Mouse (Mus musculus): Measurements from ENCODE around the gene Slc7a14. TPM values are rescaled to one million over a fixed set of nuclear protein-coding genes. Genes with fewer than 3 reads are reported as not detected.
"Not testable (repeated sequence)": the region's sequence is repeated elsewhere in the genome, so short reads cannot be mapped to it uniquely, and the experiment has no call there.

Slc7a14 gene
- total RNA-seq (2021): under 1 TPM; 0.03 to 0.05 TPM
- long read RNA-seq, experiment 1, partial matches to known transcripts: 0 of 1 reads
- long read RNA-seq, experiment 1, other reads (novel, unspliced or antisense): 1 of 1 reads
- long read RNA-seq, experiment 2: 0 reads

DNA sequence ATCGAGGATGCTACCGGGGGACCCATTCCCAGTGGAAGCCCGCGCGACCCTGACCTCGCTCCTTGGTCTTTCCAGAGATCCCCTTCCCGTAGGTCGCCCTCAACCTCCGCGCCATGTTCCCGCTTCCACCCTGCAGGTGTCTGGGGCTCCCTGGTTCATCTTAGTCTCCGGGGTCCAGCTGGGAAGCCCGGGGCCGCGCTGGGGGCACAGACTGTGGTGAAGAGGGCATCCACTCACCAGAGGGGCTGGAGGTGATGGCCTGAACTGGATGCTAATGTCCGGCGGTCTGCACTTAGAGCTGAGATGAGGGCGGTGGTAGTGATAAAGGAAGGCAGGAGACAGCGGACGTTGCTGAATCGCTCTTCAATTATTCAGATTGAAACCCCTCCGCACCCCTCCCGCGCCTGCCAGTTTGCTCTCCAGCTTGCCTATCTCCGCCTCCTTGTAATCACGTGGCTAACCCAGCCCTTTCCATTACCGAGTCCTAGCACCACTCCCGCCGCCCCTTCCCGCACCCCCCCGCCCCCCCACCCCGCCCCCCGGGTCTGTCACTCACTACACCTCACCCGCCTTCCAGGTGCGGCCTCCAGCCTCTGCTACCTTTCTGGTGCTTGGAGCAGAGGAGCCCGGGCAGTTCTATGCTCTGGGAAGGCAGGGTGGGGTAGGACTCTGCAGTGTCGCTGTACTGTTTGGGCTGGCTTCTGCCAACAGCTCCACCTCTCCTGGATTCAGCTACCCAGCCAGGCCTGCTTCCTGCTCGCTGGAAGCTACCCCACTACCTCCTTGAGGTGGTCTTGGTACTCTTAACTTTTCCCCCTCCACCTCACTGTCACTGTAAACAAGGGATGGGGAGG is at the start of gene Slc7a14:
Slc7a14 (minus strand) TSS at position 445 of the 854 bp plus-strand sequence.
- DNase-seq: no peak

DNA sequence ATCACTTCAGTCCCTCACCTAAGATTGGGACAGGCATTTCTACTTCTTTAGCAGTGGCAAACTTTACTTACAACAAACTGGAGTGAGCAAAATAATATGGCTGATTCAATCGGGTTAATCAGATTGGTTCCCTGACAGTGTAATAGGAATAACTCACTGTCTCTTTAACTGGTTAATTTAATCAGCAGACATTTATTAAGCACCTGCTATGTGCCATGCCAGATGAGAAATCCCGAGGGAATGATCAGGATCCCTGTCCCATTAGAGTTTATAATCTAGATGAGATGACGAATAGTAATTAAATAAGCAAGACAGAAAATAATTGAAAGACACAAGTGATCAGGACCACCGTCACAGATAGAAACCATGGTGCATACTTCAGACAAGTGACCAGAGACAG is 36.4 kb upstream of the Slc7a14 start:
- no peak for DNase-seq

DNA sequence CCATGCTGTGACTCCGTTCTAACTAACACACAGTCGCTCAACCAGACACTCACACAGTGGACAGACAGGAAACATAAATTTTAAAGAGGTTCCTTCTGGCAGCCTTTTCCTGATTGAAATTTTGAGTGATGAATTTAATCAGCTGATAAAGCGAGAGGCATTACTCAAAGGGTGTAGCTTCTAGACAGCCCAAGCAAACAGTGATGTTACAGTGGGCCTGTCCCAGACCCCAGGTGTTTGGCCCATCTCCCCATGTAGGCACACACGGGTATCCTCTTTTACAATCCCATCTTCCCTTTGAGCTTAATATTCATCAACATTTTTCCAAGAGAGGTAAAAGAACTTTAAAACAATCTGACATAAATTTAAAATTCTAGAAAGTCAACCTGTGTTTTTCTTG is 35.6 kb upstream of the Slc7a14 start:
- no peak for DNase-seq

DNA sequence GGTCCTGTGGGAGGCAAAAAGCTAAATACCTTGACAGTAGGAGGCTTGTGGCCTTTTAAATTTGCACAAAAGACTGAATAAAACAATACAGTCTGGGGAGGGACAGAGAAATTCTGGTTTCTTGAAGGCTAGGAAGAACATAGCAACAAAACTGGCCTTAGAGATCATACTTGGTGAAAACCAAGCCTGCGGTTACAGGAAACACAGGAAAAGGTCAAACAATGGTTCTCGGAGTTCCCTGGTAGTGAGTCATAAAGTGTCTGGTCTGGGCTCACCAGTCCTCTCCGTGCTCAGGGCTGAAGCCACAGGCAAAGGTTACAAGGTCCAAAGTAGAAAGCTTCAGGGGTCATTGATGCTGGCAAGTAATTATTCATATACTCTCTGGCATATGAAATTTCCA is 29.1 kb upstream of the Slc7a14 start:
- DNase-seq: no peak

DNA sequence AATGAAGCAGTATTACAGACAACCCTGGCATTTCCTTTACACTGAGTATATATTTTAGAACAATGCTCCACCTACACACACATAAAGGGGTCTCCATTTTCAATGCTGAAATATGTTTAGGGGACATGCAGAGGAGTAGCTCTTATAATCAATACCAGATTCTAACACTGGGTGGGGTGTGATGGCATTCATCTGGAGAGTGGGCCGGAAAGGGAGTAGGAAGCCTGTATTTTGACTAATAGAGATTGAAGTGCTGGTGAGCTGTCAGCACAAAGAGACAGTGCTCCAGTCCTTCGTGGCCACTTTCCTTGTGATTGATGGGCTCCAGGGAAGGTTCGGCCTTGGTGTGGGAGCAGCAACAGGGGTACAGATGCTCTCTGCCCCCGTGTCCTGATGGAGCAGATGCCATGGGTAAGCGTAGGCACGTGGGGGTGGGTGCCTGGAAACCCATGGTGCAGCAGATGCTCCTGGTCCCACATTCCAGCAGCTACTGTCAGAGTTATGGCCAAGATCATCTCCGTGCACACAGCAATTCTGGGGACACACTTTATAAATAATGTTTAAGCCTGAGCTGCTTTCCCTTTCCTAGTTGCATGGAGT is 18.2 kb upstream of the Slc7a14 start:
- no peak for DNase-seq

DNA sequence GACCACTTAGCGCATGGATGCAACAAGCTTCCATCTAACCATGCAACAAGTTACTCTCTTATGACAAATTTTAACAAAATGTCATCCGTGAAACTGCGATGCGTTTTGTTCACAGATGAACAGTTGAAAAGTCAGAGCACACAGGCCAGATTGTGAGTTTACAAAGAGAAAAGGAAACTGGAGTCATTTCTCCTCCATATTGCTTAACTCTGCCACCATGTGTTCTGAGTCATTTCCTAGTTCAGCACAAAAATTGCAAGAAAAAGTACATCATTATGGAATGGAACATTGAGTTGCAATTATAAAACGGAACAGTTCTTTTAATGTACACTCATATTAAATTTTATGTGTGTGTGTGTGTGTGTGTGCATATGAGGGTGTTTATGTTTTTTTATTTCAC is 17.6 kb upstream of the Slc7a14 start:
- no peak for DNase-seq

DNA sequence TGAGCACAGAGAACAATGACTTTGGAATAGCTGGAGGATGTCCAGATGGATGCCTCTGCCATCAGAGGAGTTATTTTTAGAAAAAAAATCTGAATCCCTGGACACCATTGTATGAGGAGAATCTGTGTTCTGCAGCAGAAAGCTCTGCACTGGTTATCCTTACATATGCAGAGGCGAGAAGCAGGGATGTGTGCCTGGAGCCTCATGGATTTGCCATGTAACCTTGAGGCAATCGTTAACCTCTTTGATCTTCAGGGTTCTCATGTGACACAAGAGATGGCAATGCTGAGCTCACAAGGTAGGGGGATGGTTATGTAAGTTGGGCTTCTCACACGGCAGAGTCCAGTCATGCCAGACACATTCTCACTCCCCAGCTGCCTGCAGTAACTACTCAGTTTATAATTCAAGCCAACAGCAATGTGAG is 14.1 kb upstream of the Slc7a14 start:
- DNase-seq: no peak

DNA sequence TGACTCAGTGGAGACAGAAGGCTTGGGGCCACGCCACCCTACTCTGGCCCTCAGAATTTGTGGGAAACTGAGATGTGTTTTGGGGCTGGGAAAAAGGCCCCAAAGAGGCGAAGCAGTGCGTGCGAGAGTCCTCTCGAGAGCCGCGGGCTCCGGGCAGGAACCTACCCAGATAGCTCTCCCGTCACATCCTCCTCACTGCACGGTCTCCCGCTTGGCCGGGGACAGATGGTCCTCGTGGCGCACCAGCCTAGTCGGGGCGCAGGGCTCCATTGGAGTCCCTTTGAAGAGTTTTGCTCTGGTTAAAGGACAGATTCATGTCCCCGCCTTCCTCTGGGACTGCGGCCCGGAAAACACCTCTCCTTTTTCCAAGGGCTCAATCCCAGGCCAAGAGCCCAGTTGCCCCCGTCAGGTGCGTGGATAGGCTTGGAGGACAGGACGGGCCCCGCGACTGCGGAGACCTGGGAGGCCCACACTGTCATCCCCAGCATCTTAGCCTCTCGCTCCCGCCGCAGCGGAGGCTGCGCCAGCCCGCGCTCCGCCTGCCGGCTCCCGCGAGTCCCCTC is 726 bp downstream of the Slc7a14 start:
- DNase-seq: no peak

DNA sequence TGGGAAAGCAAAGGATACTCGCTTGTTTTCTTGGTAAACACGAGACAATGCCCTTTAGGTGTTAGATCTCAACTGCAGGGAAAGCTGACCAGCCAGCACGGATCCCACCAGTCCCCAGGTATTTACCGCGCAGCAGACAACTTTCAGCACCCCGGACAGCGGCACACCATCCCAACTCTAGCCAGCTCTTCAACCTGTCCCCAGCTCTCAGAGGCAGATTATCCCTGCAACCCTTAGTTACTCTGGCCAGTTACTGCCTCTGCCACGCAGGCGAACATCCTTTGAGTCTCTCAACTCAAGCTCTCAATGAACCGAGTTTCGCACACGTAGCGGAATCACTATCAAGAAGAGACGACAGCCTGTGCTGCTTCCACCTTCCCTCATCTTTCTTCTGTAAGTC is 1.3 kb downstream of the Slc7a14 start:
- DNase-seq: no peak

DNA sequence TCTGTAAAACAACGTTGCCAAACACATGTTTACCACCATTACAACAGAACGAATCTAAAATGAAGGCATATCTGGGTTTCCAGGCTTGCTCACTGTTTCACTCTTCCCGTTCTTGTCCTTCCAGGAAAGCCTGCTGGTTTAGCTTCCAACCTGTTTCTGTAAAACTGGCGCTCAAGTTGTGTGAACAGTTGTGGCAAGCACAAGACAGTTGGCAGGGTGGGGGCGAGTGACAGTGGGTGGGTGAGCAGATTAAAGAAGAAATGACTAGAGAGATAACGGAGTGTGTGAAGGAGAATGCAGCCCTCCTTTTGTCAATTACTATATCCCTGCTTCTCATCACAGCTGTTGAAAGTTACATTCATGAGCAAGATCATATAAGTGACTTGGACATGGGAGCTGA is 2.2 kb downstream of the Slc7a14 start:
- DNase-seq: no peak

DNA sequence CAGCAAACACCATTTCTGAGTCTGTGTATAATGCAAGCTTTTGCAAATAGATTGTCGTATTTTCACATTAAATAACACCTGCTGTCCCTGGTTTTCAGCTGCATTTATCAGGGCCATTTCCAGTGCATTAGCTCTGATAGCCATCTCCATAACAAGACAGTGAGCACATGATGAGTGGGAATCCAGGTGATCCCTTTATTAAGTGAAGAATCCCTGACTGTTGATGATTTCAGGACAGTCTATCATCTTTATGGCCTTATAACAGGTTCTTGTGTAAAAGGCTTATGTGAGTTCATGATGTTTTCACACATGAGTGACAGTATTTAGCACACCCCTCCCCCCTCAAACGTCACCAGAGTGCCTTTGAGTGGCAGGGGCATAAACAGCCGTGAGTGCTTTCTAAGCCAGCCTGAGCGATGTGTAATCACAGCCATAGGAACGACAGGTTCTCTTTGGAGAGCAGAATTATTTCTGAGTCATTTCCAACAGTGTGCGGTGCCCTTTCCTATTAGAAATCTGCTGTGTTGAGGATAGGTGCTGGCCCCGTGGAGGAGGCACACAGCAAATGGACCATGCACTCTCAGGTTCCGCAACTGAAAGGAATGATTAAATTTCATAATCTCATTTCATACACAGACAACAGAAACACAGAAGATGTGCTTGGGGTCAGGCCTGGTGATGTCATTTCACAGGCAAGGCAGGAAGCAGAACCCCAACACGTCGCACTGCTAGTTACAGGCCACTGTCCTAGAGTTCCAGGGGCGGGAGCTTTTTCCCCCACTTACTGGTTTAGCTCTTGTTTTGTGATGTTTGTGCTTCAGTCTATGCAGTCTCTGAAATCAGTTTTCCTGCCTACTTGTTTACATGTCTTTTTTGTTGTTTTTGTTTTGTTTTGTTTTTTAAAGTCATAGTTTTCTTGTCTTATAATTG is 18.2 kb downstream of the Slc7a14 start:
- DNase-seq: no peak

DNA sequence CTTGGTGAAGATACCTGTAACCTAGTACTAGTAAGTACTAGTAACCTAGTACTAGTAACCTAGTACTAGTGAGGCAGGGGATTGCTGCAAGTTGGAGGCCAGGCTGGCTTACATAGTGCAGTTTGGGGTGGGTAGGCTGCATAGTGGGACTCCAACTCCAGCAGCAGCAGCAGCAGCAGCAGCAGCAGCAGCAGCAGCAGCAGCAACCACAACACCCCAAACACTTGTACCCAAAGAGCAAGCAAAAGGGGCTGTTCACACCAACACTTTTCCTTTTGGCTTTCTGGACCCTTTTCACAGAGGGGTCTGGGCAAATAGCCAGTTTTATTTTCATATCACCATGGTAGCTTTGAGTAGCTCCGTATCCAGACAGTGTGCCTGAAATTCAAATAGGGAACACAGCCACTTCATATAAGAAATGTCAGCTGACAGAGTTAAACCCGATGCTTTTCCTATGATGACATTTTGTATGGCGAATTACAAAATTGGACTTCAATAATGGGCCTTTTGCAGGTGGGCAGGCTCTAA is 22.7 kb downstream of the Slc7a14 start:
- DNase-seq: no peak

DNA sequence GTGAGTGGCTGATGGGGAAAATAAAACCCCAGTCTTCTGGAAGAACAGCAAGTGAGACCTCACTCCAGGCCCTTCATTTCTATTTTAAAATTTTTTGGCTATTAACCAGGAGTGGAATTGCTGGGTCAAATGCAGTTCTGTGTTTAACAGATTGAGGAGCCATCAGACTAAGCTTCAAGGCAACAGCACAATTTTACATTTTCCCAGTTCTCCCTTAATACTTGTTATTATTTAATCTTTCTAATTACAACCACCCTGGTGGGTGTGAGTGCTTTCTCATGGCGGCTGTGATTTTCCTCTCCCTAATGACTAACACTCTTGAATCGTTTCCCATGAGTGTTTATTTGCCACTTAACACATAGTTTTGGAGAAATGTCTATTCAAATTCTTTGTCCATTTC is 29.1 kb downstream of the Slc7a14 start:
- DNase-seq: no peak

DNA sequence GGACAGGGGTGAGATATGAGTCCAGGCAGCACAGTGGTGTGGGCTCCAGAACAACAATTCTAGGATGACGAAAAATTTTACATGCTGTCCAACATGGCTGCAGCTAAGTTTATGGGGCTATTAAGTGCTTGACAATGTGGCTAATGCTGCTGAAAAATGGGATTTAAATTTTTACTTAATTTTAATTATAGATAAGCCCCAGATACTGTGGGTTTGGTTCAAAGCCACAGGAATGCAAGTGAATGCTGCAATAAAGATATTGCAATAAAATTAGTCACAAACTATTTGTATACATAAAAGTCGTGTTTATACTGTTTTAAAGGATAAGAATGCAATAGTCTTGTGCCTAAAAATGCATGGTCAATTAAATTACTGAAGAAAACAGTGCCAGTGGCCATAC is 35.3 kb downstream of the Slc7a14 start:
- no peak for DNase-seq

DNA sequence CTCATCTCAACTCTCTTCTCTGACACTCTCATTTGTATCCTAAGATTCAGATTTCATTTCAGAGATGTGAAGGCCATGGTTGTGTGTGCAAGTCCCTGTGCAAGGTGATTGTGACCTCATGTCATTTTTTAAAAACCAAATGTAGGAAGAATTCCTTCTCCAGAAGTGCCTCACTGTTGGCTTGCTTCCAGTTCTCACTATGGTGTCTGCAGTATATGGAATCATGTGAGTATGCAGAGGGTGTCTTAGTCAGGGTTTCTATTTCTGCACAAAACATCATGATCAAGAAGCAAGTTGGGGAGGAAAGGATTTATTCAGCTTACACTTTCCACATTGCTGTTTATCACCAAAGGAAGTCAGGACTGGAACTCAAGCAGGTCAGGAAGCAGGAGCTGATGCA is 36.9 kb downstream of the Slc7a14 start:
- not testable (repeated sequence) for DNase-seq

DNA sequence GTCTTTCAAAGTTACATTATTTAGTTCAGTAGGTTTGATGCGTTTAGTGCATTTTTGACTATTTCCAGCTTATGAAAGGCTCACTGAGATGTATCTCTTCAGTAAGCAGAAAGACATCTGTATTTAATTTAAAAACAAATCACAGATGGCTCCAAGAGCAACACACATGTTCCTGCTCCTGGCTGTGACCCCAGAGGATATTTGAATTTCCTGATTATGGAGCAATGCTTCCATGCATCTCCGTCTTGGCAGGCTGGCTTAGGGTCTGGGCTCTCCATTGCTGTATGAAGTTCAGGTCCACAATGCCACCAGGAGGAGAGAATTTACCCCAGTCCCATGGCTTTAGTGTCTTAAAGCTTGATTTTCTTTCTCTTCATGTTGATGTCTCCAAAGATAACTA is 37.5 kb downstream of the Slc7a14 start:
- no peak for DNase-seq

DNA sequence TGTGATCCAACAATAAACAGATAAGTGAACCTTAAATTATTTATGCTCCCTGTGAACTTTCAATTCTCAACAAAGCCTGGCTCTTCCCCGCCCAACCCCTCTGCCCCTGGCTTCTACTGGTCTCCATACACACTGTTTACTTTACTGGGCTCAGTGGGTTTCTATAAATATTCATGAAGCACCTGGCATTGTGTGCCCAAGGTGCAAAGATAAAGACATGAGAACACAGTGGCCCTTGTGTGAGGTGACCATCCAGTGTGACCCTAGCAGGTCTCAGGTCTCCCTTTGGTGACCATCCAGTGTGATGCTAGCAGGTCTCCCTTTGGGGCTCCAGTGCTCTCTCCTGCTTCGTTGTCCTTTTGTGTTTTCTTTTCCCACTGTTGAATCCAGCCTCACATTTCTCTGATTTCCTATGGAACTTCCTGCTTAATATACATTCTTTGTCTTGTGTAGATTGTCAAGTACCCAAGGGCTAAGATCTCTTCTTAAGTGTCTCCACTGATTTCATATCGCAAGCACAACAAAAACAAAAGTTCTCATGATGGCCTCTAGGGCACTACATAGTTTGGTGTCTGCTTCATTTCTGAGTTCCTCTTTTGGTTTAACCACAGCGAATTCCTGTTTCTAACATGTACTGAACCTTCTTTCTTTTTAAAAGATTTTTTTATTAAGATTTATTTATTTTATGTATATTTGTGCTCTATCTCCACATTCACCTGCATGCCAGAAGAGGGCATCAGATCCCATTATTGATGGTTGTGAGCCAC is 40.4 kb downstream of the Slc7a14 start:
- no peak for DNase-seq

DNA sequence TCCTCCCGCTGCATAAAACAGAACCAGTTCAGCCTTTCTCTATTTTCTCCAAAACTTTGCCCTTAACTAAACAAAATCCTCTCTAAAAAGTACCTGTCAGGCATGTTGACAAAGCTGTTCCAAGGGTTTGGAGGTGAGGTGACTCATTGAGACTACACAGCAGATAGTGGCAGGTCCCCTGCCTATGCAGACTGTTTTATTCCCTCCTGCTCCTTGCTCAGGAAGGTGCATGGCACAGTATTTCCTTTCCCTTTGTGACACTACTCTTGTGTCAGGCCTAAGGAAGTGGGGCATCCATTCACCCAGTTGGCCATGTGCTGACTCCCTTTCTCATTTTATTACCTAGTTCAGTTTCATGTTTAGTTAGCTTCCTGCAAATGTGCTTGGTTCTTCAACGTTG is 42.3 kb downstream of the Slc7a14 start:
- DNase-seq: no peak

DNA sequence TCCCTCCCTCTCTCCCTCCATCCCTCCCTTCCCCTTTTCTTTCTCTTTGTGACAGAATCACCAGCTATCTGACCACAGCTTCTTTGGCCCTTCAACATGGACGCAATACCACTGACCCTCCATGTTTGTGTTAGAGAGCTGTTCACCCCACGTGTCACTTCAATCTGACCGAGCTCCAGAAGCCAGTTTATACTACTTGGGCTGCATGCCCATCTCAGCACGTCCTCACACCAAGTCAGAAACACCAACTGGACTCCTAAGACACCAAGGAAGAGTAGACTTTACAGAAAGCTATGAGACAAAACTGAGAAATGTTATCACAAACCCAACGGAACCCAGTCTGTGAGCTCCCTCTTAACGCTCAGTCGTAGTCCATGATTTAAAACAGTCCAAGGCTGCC is 43.2 kb downstream of the Slc7a14 start:
- DNase-seq: no peak

DNA sequence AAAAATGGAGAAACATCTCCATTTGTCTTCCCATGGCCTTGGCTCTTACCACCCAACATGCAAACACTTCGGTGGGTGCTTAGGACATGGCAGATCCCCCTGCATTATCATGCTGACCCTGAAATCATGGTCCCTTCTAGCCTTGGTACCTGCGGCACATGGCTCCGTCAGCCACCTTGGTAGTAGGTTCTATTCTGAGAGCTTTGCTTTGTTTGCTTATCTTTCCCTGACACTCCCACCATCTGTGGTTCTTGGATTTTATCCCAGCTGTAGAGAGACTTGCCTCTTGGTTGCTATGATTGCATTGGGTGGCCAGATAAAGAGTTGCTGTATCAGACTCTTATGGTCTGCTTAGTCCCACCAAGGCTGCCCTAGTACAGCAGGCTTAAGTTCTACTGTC is 46.6 kb downstream of the Slc7a14 start:
- no peak for DNase-seq

DNA sequence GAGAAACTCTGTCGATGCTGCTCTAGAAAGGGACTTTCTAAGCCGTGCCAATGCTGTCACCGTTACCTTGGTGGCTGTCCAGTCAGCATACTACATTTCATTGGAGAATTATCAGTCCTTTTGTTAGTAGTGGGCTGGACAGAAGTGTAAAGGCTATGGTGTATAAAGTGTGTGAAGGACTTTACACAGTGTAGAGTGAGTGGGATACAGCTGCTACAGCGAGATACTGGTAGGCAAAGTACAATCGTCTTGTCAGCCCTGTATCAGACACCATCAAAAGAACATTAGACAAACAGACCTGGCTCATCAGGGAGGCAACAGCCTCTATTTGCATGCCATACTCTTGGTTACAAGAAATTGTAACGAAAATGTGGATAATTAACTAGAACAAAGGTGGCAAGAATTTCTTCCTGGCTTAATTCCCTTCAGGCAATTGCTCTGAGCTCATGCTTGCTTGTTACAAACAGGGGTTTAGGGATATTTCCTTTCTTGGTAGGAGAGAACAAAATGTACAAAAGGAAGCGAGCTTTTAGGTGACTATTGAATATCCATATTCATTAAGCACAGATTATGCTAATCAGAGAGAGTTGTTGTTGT is 48.7 kb downstream of the Slc7a14 start:
- DNase-seq: no peak

Measured in gastrocnemius, postnatal 25 days (tissue).